Mouse (Mus musculus): ENCODE measurements around the gene Fkbp2.

Fkbp2 gene

DNA sequence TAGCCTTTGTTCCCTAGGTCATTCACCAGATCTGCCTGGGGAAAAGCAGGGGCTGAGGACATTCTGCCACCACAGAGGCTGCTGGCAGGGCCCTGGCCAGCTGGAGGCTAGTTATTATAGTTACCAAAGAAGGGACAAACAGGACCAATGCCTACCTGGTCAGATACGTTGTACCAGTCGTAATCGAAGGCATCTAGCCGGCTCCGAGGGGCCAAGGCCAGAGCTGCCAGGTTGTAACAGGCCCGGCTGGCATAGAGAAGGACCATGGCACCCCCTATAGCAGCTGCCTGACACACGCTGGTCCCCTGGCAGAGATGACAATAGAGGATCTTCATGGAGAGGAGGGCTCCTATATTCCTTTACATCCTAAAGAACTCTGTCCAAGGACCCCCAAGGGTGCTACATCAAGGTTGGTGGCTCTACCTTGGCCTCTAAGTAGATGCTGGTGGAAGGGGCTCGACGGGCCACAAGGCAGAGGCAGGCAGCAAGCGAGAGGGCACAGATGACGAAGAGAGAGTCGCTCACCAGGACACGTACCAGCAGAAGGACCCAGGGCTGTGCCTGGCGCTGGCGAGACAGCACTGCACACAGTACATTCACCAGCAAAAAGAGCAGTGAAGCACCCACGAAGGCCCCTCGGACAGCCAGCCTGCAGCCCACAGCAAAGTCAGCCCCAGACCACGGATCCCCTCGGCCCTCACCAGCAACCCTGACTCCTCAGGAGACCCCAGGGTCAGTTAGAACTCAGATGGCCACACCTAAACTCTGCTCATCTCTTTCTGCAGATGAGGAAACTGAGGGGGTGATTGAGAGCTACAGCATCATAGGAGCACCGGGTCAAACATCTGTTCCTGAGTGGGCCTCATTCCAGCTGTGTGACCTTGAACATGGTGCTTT is 40.9 kb downstream of the Fkbp2 start:
- peak; percentile 33 to 48 for DNase-seq

- peak; percentile 75 to 78 for DNase-seq
Measured at GRCm38 (mm10) chr19:6937541-6938465, 42.5 kb downstream of the Fkbp2 start.

DNA sequence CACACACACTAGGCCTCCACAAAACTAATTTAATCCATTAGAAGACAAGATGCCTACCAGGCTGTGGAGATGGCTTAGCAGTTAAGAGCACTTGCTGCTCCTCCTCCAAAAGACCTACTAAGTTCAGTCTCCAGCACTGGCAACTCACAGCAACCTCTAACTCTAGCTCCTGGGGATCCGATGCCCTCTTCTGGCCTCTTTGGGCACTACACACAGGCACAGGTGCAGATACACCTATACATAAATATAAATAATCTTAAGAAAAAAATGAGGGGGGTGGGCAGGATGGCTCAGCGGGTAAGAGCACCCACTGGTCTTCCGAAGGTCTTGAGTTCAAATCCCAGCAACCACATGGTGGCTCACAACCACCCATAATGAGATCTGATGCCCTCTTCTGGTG is 44.0 kb downstream of the Fkbp2 start:
- peak; percentile 51 to 73 for DNase-seq

- peak; percentile 45 to 48 for DNase-seq
Measured at GRCm38 (mm10) chr19:6934195-6934977, 45.9 kb downstream of the Fkbp2 start, which contains the start of gene Kcnk4. Gene Kcnk4, minus strand, starts transcription at chr19:6934515.

DNA sequence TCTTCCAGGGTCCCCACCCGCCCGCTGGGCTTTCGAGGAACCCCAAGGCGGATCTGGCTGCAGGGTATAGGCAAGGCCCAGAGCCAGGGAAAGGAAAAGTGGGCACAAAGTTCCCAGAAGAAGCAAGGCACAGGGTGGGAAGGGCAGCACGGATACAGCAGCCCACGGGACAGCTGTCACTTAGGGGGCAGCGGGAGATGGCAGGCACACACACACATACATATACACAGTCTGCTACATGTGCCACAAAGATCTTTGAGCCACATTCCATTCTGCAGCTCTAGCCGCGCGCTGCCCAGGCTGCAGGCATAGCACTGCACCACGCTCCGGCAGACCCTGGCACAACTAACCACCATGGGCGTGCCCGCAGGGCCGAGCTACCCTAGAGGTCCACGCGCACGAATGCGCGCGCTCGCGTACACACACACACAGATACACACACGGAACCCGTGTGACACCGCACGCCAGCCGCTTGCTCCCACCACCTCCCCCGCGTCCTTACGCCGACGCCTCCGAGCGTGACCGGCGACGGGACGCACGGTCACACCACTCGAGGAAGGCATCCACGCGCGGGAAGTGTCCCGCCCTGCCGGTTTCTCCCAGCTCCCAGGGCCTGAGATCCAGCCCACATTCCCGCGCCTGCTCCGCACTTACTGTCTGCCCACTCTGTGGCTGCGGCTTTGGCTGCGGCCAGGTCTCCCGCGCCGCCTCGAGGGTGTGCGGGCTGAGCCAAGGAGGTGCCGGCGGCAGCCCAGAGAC is 46.7 kb downstream of the Fkbp2 start:
- DNase-seq = peak; percentile 73 to 77

- no peak for DNase-seq
Measured at GRCm38 (mm10) chr19:6933102-6933435, 47.2 kb downstream of the Fkbp2 start.

- no peak for DNase-seq
Measured at GRCm38 (mm10) chr19:6932018-6932417, 48.3 kb downstream of the Fkbp2 start.

DNA sequence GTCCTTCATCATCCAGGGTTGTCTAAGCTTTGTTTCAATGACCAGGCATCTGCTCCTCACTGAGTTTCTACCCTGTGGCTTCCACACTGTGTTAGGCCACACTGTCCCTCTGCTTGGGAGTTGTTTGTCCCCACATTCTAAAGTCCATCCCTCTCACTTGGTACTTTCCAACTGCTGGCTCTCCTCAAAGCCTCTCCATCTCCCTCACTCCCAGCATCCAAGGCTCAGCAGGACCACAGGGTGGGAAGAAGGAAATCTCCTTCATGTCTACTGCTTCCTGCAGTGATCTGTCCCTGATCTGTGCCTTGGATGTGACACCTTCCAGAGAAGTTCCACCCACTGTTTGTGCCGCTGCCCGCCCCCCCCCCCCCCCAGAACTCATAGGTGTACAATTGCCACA is 49.3 kb downstream of the Fkbp2 start:
- peak; percentile 26 to 45 for DNase-seq

DNA sequence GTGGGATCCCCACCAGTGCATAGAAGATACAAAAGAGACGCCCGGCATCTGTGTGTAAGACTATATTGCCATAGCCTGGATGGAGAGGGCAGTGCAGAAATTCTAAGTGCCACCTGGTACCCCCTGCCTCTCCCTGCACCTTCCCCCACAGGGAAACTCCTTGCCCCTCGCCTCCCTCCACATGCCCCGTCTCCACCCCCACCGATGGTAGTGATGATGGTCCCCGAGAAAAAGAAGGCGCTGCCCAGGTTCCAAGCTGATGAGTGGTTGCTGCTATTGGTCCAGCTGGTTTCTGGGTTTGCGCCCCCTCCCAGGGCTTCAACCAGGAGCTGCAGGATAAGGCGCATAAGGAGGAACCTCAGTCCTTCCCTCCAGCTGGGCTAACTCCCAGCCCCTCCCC is 52.2 kb downstream of the Fkbp2 start:
- DNase-seq = no peak

Data from cerebellum, postnatal 14 days (tissue).